Mouse (Mus musculus): ENCODE measurements around the gene Asdurf. TPM values are rescaled to one million over a fixed set of nuclear protein-coding genes. Genes with fewer than 3 reads are reported as not detected.
"Not testable (repeated sequence)": the region's sequence is repeated elsewhere in the genome, so short reads cannot be mapped to it uniquely, and the experiment has no call there.

Gene Asdurf
- polyA plus RNA-seq (2012; ENCODE audit: insufficient read depth, insufficient read length, missing spikeins), result not detected in 2 replicates

DNA sequence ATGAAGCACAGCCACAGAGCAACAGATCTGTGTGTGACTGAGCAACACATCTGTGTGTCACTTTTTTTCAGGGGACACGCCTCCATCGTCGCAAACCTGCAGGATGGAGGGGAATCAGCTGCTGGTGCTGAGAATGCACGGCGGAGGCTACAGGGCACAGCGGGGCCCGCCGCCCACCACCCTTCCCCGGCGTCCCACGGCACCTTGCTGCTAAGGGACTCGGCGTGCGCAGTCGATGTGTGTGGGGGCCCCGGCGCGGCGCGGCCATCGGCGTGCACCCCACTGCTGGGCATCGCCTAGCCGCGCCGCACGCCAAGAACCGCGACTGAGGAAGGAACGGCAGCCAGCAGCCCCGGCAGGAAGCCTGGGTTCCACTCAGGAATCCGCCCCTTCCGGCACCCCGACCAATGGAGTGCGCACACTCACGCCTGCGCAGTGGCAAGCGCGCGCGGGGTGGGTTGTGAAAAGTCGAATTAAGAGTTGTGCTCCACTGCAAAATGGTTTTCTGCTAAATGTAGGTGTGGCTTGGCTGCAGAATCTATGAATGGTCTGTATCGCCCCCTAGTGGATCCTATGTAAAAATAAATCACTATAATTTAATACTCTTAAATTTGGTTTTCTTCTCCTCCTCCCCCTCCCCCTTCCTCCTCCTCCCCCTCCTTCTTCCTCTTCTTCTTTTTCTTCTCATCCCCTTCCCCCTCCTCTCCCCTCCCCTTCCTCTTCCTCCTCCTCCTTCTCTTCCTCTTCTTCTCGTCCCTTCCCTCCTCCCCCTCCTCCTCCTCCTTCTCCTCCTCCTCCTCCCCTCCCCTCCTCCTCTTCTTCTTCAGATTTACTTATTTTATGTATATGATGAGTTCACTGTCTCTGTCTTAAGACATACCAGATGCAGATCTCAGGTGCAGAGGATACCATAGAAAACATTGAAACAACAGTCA, at the start of gene Asdurf, which contains the start of the genes Gm28551 and Asnsd1:
Gene Asdurf, minus strand, starts transcription at position 293 of the 935 bp plus-strand sequence.
Gene Gm28551, minus strand, starts transcription at position 341 of the 935 bp plus-strand sequence.
Gene Asnsd1, minus strand, starts transcription at position 426 of the 935 bp plus-strand sequence.
- no peaks in the 10 kb centered on the region for H3K4me1 ChIP-seq (ENCODE audit: control insufficient read depth, insufficient read depth, insufficient read length, low read length)
- H3K4me3 ChIP-seq (ENCODE audit: insufficient read depth, low read depth, low read length), result peak within 1 kb of the TSS; percentile 92
- H3K27ac ChIP-seq (replicated peaks; ENCODE audit: low read depth, low read length), result 0 out of 2 replicates have a peak within 1 kb of the TSS, but pooled peaks have one; percentile 10

- H3K4me3 ChIP-seq (ENCODE audit: insufficient read depth, low read depth, low read length); H3K4me1 ChIP-seq (ENCODE audit: control insufficient read depth, insufficient read depth, insufficient read length, low read length); H3K27ac ChIP-seq (replicated peaks; ENCODE audit: low read depth, low read length): not testable (repeated sequence)
Measured at GRCm38 (mm10) chr1:53393936-53394760, 41.7 kb upstream of the Asdurf start.

DNA sequence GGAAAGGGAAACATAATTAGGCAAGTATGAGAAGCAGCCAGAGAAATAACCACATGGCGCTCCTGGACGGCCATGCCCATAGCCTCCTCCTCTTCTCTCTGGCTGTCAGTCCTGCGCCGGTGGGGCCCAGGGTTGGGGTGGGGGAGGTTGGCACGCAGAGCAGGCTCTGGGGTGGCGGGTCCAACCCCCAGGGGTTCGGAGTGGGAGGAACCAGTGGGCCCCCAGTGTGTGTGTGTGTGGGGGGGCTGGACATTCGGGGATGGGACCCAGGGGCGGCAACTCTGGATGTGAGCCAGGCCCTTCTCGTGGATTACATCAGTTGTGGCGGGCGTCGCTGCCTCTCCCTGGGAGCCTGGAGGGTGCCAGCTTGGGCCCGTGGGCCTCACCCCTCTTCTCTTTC, 36.3 kb upstream of the Asdurf start:
- Histone ChIP-seq H3K4me1 (ENCODE audit: control insufficient read depth, insufficient read depth, insufficient read length, low read length) (no peaks in the 10 kb centered on the region), H3K27ac (replicated peaks; ENCODE audit: low read depth, low read length) (no peak overlapping the region), H3K4me3 (ENCODE audit: insufficient read depth, low read depth, low read length) (no peak overlapping the region)

GRCm38 (mm10) chr1:53384085-53384688, 31.8 kb upstream of the Asdurf start:
- Histone ChIP-seq H3K4me1 (ENCODE audit: control insufficient read depth, insufficient read depth, insufficient read length, low read length) (no peaks in the 10 kb centered on the region), H3K27ac (replicated peaks; ENCODE audit: low read depth, low read length) (no peak overlapping the region), H3K4me3 (ENCODE audit: insufficient read depth, low read depth, low read length) (no peak overlapping the region)

- no peaks in the 10 kb centered on the region for H3K4me1 ChIP-seq (ENCODE audit: control insufficient read depth, insufficient read depth, insufficient read length, low read length)
- H3K27ac ChIP-seq (replicated peaks; ENCODE audit: low read depth, low read length), result no peak overlapping the region
- no peak overlapping the region for H3K4me3 ChIP-seq (ENCODE audit: insufficient read depth, low read depth, low read length)
Measured at GRCm38 (mm10) chr1:53377731-53378130, 25.3 kb upstream of the Asdurf start.

DNA sequence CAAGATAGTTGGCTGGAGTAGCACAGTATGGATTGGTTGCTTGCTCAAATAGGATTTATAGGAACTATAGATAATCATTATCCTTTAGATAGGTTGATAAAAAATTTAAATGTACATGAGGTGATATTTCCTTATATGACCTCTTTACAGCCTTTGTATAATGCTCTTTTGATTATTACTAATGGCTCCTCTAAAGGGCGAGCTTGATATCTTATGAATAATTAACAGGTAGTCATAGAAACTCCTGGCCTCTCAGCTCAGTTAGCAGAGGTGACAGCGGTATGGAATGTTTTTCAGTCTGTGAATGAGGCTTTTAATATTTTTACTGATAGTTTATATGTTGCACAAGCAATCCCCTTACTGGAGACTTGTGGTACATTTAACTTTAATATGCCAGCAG, 23.5 kb upstream of the Asdurf start:
- H3K4me1 ChIP-seq (ENCODE audit: control insufficient read depth, insufficient read depth, insufficient read length, low read length); H3K27ac ChIP-seq (replicated peaks; ENCODE audit: low read depth, low read length); H3K4me3 ChIP-seq (ENCODE audit: insufficient read depth, low read depth, low read length): not testable (repeated sequence)

GRCm38 (mm10) chr1:53358988-53359387, 6.6 kb upstream of the Asdurf start:
- no peak overlapping the region for H3K27ac ChIP-seq (replicated peaks; ENCODE audit: low read depth, low read length)
- H3K4me3 ChIP-seq (ENCODE audit: insufficient read depth, low read depth, low read length), result no peak overlapping the region
- no peaks in the 10 kb centered on the region for H3K4me1 ChIP-seq (ENCODE audit: control insufficient read depth, insufficient read depth, insufficient read length, low read length)

DNA sequence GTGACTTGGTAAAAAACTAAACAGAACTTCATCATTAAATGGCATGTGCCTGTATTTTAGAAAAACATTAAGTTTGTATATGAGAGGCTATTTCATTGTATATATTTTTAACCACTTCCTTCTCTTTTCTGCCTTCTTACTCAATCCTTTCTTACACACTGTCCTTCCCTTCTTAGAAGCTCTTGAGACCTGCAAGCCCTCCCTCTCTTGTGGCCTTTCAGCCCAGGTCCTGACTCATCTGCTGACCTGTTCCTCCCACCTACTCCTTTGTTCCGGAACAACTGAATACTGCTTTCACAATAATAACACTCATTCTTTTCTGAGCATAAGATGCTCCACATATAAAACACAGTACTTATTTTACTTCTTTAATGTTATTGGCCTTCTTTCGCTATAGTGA, 11.3 kb downstream of the Asdurf start:
- H3K27ac ChIP-seq (replicated peaks; ENCODE audit: low read depth, low read length), result no peak overlapping the region
- no peaks in the 10 kb centered on the region for H3K4me1 ChIP-seq (ENCODE audit: control insufficient read depth, insufficient read depth, insufficient read length, low read length)
- no peak overlapping the region for H3K4me3 ChIP-seq (ENCODE audit: insufficient read depth, low read depth, low read length)

GRCm38 (mm10) chr1:53337403-53337802, 15.0 kb downstream of the Asdurf start:
- H3K4me3 ChIP-seq (ENCODE audit: insufficient read depth, low read depth, low read length); H3K27ac ChIP-seq (replicated peaks; ENCODE audit: low read depth, low read length); H3K4me1 ChIP-seq (ENCODE audit: control insufficient read depth, insufficient read depth, insufficient read length, low read length): not testable (repeated sequence)

DNA sequence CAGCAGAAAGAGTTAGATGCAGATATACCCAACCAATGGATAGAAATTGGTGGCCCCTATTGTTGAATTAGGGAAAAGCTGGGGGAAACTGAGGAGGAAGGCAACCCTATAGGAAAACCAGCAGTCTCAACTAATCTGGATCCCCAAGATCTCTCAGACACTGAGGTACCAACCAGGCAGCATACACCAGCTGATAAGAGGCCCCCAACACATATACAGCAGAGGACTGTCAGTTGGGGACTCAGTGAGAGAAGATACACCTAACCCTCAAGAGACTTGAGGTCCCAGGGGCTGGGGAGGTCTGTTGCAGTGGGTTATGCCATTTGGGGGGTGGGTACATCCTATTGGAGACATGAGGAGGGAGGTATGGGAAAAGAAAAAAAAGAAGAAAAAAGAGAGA, 17.0 kb downstream of the Asdurf start:
- no peak overlapping the region for H3K27ac ChIP-seq (replicated peaks; ENCODE audit: low read depth, low read length)
- H3K4me1 ChIP-seq (ENCODE audit: control insufficient read depth, insufficient read depth, insufficient read length, low read length), result no peaks in the 10 kb centered on the region
- H3K4me3 ChIP-seq (ENCODE audit: insufficient read depth, low read depth, low read length), result no peak overlapping the region

- H3K4me1 ChIP-seq (ENCODE audit: control insufficient read depth, insufficient read depth, insufficient read length, low read length); H3K4me3 ChIP-seq (ENCODE audit: insufficient read depth, low read depth, low read length); H3K27ac ChIP-seq (replicated peaks; ENCODE audit: low read depth, low read length): not testable (repeated sequence)
Measured at GRCm38 (mm10) chr1:53333527-53333926, 18.9 kb downstream of the Asdurf start.

GRCm38 (mm10) chr1:53324827-53325494, 27.5 kb downstream of the Asdurf start:
- no peak overlapping the region for H3K27ac ChIP-seq (replicated peaks; ENCODE audit: low read depth, low read length)
- no peak overlapping the region for H3K4me3 ChIP-seq (ENCODE audit: insufficient read depth, low read depth, low read length)
- no peaks in the 10 kb centered on the region for H3K4me1 ChIP-seq (ENCODE audit: control insufficient read depth, insufficient read depth, insufficient read length, low read length)

- no peaks in the 10 kb centered on the region for H3K4me1 ChIP-seq (ENCODE audit: control insufficient read depth, insufficient read depth, insufficient read length, low read length)
- H3K27ac ChIP-seq (replicated peaks; ENCODE audit: low read depth, low read length), result no peak overlapping the region
- no peak overlapping the region for H3K4me3 ChIP-seq (ENCODE audit: insufficient read depth, low read depth, low read length)
Measured at GRCm38 (mm10) chr1:53324277-53324676, 28.1 kb downstream of the Asdurf start.

DNA sequence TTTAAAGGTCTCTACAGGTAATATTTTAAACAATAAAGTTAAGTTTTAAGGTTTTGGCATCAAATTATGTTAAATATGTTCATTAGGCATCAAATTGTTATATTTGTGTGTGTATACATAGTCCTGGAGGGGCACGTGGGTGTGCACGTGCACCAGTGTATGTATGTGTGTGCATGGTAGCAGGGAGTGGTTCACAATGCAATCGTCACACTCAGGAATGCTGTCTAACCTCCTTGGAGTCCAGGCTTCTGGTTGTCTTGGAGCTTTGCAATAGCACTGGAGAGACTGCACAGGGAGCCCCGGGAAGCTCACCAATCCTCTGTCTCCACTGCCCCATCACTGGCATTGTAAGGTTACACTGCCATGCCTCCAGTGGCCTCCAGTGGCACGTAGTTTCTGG, 29.2 kb downstream of the Asdurf start:
- Histone ChIP-seq H3K4me3 (ENCODE audit: insufficient read depth, low read depth, low read length) (no peak overlapping the region), H3K27ac (replicated peaks; ENCODE audit: low read depth, low read length) (no peak overlapping the region), H3K4me1 (ENCODE audit: control insufficient read depth, insufficient read depth, insufficient read length, low read length) (no peaks in the 10 kb centered on the region)
